Mouse (Mus musculus) ES-Bruce4 (cell line): ENCODE data around the gene D1Ertd622e.

ENCODE experiments used
- CTCF ChIP-seq: IDR thresholded peaks from one replicate; pipeline ENCODE4 v1.8.1; 2011; ENCODE audit warnings: low read depth, low read length
- EP300 ChIP-seq: IDR thresholded peaks from 2 replicates; pipeline ENCODE4 v1.6.1; 2011; ENCODE audit warnings: low read depth, low read length; ENCODE audit not compliant: insufficient read depth
- POLR2A ChIP-seq: IDR thresholded peaks from one replicate; pipeline ENCODE4 v1.8.1; 2011; ENCODE audit warnings: low read length; ENCODE audit not compliant: insufficient read depth

DNA sequence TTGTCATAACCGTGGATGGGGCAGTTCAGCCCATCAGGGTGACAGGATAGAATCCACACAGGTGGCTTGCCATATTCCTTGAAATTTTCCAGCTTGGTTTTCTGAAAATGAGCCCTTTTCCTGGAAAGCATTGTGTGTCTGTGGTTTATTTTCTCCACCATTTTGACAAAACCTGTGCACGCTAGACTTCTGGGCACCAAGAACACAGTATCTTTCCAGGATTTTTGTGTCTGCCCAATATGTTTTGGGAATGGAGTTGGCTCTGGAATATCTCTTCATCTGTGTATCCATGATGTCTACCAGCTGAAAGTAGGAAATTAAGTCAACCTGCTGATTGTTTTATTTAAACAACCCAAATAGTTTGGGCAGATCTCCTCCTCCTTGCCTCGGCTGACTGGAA, 99.0 kb downstream of the D1Ertd622e start:
- TF ChIP-seq POLR2A (no peak), EP300 (no peak), CTCF (no peak)
